Mouse (Mus musculus): Measurements from ENCODE around the gene Ntn4.

Ntn4 gene

DNA sequence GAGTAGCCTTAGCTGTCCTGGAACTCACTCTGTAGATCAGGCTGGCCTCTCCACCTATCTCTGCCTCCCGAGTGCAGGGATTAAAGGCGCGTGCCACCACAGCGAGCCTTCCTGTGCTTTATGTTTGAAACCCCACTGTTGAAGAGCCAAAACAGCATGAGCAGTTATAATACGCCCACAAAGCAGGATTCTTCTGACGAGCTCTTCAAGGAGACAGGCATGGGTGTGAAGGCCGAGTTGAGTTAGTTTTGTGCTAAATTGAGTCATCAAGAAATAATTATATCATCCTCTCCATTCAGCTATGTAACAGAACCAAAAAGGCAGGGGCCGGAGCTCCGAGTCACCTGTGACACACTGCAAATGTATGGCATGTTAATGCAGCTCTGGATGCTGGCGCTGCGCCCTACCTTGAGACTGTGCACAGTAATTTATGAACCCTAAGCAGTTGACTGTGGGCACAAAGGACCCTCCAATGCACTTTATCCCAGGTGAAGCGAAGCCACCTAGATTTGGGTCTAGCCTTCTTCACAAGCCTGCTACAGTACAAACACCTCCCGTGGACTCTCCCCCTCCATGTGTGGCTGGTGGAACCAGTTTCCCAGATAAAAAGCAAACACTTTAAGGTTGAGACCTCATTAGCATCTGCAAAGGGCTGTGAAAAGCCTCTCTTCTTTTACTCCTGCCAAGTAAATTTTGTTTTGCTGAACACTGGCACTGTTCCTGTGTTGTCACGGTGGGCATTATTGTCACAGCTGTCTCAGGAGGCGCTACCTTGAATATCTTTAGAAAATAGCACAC is 142.9 kb downstream of the Ntn4 start:
- no peak for DNase-seq (ENCODE audit: low spot score)
